Mouse (Mus musculus) telencephalon, adult 2 months (tissue): Measurements from ENCODE around the gene Zbtb7a.

Experiments
- DNase-seq: peaks from one replicate; pipeline ENCODE4 v3.0.0-alpha.2; 2011; ENCODE audit warnings: low read depth, low spot score

Zbtb7a gene

DNA sequence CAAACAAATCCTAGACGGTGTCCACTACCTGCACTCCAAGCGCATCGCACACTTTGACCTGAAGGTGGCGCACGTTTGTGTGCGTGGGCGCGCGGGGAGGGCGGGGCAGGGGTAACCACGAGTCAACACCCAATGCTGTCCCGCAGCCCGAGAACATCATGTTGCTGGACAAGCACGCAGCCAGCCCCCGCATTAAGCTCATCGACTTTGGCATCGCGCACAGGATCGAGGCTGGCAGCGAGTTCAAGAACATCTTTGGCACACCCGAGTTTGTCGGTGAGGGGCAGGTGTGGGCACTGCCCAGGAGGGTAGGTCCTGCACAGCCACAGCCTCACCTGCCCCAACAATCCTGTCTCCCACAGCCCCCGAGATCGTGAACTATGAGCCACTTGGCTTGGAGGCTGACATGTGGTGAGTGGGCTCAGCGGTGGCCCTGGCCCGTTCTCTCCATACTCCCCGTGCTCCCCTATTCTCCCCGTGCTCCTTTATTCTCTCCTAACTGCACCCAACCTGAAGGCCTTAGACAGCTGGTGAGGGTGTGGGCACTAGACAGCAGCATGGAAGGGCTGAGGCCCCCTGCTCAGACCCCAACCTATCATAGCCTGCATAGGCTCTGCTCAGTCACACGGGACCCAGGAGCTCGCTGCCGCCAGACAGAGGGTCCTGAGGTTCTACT lies 55.4 kb downstream of the Zbtb7a start:
- no peak for DNase-seq

DNA sequence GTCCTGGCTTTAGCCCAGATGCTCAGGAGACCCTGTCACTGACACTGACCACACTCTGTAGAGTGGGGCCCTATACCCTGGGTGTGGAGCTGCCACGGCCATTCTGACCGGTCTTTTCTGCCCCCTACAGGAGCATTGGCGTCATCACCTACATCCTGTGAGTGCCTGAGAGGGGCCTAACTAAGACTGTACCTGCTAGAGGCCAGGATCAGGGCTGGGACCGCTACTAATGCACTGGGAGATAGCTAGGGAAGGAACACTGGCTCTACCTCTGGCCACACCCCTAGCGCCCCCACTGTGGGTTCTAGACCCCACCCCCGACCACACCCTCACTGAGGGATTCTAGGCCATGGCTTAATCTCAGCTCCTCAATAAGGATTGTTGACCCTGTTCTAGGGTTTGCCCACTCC lies 55.9 kb downstream of the Zbtb7a start:
- DNase-seq = no peak

DNA sequence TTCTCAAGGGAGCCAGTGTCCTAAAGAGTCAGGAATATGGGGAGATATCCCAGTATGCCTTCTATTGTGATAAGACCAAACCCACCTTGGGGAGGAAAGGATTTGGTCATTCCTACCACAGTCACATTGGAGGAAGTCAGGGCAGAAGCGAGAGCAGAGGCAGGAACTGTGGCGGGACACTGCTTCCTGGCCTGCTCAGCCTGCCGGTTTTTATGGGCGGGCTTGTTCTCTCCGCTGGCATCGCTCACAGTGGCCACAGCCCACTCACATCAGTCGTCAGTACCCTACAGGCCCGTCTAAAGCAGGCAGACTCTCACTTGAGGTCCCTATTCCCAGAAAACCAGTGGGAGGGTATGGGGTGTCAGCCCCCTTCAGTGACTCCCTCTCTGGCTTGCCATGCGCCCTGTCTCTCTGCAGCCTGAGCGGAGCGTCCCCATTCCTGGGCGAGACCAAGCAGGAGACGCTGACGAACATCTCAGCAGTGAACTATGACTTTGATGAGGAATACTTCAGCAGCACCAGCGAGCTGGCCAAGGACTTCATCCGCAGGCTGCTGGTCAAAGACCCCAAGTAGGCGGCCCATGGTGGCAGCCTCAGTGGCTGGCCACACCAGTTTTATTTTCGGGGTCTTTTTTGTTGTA lies 56.4 kb downstream of the Zbtb7a start:
- no peak for DNase-seq

GRCm38 (mm10) chr10:81192270-81192967 lies 57.4 kb downstream of the Zbtb7a start:
- DNase-seq = peak; percentile 84

GRCm38 (mm10) chr10:81192968-81193501 lies 58.0 kb downstream of the Zbtb7a start:
- DNase-seq = no peak

GRCm38 (mm10) chr10:81193991-81194774 lies 59.2 kb downstream of the Zbtb7a start:
- DNase-seq = no peak

- DNase-seq = no peak
Measured at GRCm38 (mm10) chr10:81195300-81195699, 60.3 kb downstream of the Zbtb7a start.

- no peak for DNase-seq
Measured at GRCm38 (mm10) chr10:81196470-81197065, 61.5 kb downstream of the Zbtb7a start.

GRCm38 (mm10) chr10:81197305-81197704 lies 62.3 kb downstream of the Zbtb7a start:
- DNase-seq = no peak

- DNase-seq = no peak
Measured at GRCm38 (mm10) chr10:81198230-81198629, 63.2 kb downstream of the Zbtb7a start.

DNA sequence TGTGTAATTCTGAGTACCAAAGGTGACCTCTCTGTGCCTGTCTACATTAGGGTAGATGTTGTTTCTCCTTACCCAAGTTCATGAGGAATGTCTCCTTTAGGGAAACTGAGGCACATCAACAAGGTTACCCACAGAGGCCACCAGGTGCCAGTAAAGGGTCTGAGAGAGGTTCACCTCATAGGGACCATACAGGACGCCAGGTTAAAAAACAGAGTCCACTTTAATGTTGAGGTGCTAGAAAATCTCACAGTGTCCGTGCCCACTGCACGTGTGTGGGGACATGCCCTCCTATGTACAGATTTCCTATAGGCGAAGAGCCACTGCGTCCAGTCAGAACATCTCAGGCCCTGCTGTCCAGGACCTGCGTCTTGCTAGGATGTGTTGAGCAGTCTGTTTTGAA lies 64.0 kb downstream of the Zbtb7a start:
- no peak for DNase-seq

DNA sequence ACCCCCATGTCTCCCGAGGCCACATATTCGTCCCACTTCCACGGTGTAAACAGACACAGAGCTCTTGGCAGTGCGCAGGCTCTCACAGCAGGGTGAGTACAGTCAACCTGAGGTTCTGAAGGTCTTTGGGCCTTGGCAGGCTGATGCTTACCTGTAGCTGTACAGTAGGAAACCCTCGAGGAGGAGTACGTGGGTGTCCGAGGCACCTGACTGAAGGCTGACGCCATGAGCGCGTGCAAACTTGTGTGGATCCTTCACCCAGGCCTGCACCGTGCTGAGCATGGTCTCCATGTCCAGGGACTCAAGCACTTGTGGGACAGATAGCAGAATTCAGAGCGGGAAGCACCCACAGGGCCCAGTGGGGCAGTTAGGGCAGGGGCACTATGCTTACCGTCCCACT lies 65.1 kb downstream of the Zbtb7a start:
- no peak for DNase-seq

DNA sequence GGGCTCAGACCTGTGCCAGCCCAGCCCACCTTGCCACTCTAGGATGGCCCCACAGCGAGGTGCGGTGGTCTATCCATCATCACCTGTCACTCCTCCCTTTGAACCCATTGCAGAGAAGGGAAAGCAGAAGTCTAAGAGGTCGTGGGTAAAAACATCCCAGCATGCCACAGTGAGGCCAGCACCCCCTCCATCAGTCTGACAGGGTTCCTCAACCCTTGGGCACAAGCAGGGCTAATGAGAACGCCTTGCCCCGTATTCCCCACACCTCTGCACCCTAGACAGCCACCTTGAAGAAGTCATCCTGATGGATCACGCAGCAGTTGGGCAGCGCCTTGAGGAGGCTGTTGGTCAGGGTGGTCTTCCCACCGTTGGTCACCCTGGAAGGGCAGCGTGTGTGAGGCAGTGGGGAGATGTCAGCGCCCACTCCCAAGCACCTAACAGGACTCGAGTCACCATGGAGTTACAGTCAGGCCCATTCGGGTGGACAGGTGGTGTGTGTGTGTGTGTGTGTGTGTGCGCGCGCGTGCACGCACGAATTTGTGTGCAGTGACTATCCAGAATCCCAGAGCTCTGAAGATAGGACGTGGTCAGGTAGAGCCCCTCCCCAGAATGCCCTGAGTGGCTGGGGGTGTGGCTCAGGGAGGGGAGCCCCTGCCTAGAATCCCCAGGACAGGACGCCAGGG lies 65.7 kb downstream of the Zbtb7a start:
- DNase-seq = no peak

GRCm38 (mm10) chr10:81201807-81202758 lies 67.1 kb downstream of the Zbtb7a start, which contains the start of gene Nmrk2:
Nmrk2 (minus strand) TSS chr10:81202051.
- no peak for DNase-seq
